Mouse (Mus musculus) forebrain, postnatal 0 days (tissue): ENCODE measurements around the gene Dnajc27. TPM values are rescaled to one million over a fixed set of nuclear protein-coding genes. Genes with fewer than 3 reads are reported as not detected.

Source experiments
- ATAC-seq: fragments of 200-750 bp; cut with Nextera tagmentation; 2 replicates; pipeline ENCODE4 v1.8.0; 2017; ENCODE audit warnings: mild to moderate bottlenecking, moderate library complexity
- DNase-seq: peaks from one replicate; pipeline ENCODE4 v3.0.0-alpha.2; 2015
- H3K27ac ChIP-seq: fragments of 300-500 bp; sonication (generic); 2 replicates; pipeline ENCODE4 v1.5.1; 2014; ENCODE audit warnings: low read depth, mild to moderate bottlenecking, antibody characterized with exemption, low read length, moderate library complexity, mixed read lengths
- H3K27me3 ChIP-seq: fragments of 300-500 bp; sonication (generic); 2 replicates; pipeline ENCODE4 v1.6.1; 2014; ENCODE audit warnings: mild to moderate bottlenecking, low read length, mixed read lengths; ENCODE audit not compliant: insufficient read depth
- H3K36me3 ChIP-seq: fragments of 300-500 bp; sonication (generic); 2 replicates; pipeline ENCODE4 v1.6.1; 2014; ENCODE audit warnings: mild to moderate bottlenecking, moderate library complexity; ENCODE audit not compliant: insufficient read depth
- H3K4me1 ChIP-seq: fragments of 300-500 bp; sonication (generic); 2 replicates; pipeline ENCODE4 v1.6.1; 2014; ENCODE audit warnings: antibody characterized with exemption; ENCODE audit not compliant: insufficient read depth
- H3K4me2 ChIP-seq: fragments of 300-500 bp; sonication (generic); 2 replicates; pipeline ENCODE4 v1.6.1; 2014; ENCODE audit warnings: low read depth, mild to moderate bottlenecking, moderate library complexity
- H3K4me3 ChIP-seq: fragments of 300-500 bp; sonication (generic); 2 replicates; pipeline ENCODE4 v1.5.1; 2014; ENCODE audit warnings: low read depth, low read length, mixed read lengths
- H3K9ac ChIP-seq: fragments of 300-500 bp; sonication (generic); 2 replicates; pipeline ENCODE4 v1.6.1; 2014; ENCODE audit warnings: mild to moderate bottlenecking
- H3K9me3 ChIP-seq: fragments of 300-500 bp; sonication (generic); 2 replicates; pipeline ENCODE4 v1.6.1; 2016; ENCODE audit warnings: low read length
- CTCF ChIP-seq: sonication (generic); IDR thresholded peaks from 2 replicates; pipeline ENCODE4 v1.5.1; 2016; ENCODE audit warnings: antibody characterized with exemption, control low read depth, low read depth
- WGBS: fragments of 180-500 bp; shearing (Covaris S2); extraction: QIAGEN DNeasy Blood & Tissue Kit; methylation state at CpG from one replicate; pipeline ENCODE4 v1.1.7; 2014; 5-methylcytosine and 5-hydroxymethylcytosine counted together
- polyA plus RNA-seq: library from polyadenylated mRNA; unstranded; fragments of >200 nt; fragmentation: Nextera tagmentation; extraction: Ambion mirVana; gene quantifications from 2 replicates; pipeline ENCODE4 v1.2.1, GENCODE M21; 2015
- total RNA-seq: library from RNA; depleted of rRNA; stranded (reverse); fragments of >200 nt; gene quantifications from 2 replicates; pipeline ENCODE4 v1.2.3, GENCODE M21; 2014

Dnajc27 gene
- total and polyA plus RNA-seq, 2 experiments from 2014 or later = 19.2 to 37.4 TPM

- Histone ChIP-seq H3K36me3 (no peaks in the 10 kb centered on the region), H3K27me3 (no peaks in the 10 kb centered on the region), H3K4me3 (no peak overlapping the region), H3K4me2 (no peak overlapping the region), H3K9ac (no peak overlapping the region), H3K4me1 (no peaks in the 10 kb centered on the region), H3K9me3 (no peaks in the 10 kb centered on the region), H3K27ac (no peak overlapping the region)
- DNase-seq = no peak
- TF ChIP-seq CTCF = no peak
- ATAC-seq = no peak
- WGBS = 99% methylated on average over 2 of the region's 2 CpGs
These were observed 16.9 kb upstream of the Dnajc27 start for GRCm38 (mm10) chr12:4065498-4065897.

GRCm38 (mm10) chr12:4065944-4066343 lies 16.4 kb upstream of the Dnajc27 start:
- no peak for TF ChIP-seq CTCF
- Histone ChIP-seq H3K4me3 (no peak overlapping the region), H3K36me3 (no peaks in the 10 kb centered on the region), H3K4me2 (no peak overlapping the region), H3K27me3 (no peaks in the 10 kb centered on the region), H3K4me1 (no peaks in the 10 kb centered on the region), H3K9ac (no peak overlapping the region), H3K9me3 (no peaks in the 10 kb centered on the region), H3K27ac (no peak overlapping the region)
- 81% methylated on average over 8 of the region's 8 CpGs for WGBS
- ATAC-seq (no peak), DNase-seq (no peak)

- no peak overlapping the region for H3K27ac ChIP-seq
These were observed 15.5 kb upstream of the Dnajc27 start for GRCm38 (mm10) chr12:4066681-4067459.

GRCm38 (mm10) chr12:4068551-4068950 lies 13.8 kb upstream of the Dnajc27 start:
- Histone ChIP-seq H3K4me2 (no peak overlapping the region), H3K36me3 (no peaks in the 10 kb centered on the region), H3K9me3 (no peaks in the 10 kb centered on the region), H3K27me3 (no peaks in the 10 kb centered on the region), H3K9ac (no peak overlapping the region), H3K27ac (no peak overlapping the region), H3K4me3 (no peak overlapping the region), H3K4me1 (no peaks in the 10 kb centered on the region; the same call in 1 of the 2 replicates)
- TF ChIP-seq CTCF = no peak
- no peak for ATAC-seq
- 87% methylated on average over 4 of the region's 4 CpGs for WGBS
- no peak for DNase-seq

More at GRCm38 (mm10) chr12:4066681-4067459, 15.5 kb upstream of the Dnajc27 start:
- no peak overlapping the region for H3K4me2 ChIP-seq
- no peaks in the 10 kb centered on the region for H3K9me3 ChIP-seq
- ATAC-seq (no peak), DNase-seq (no peak)
- no peak for TF ChIP-seq CTCF
- no peaks in the 10 kb centered on the region for H3K36me3 ChIP-seq
- H3K4me3 ChIP-seq = no peak overlapping the region
- no peak overlapping the region for H3K9ac ChIP-seq
- H3K27me3 ChIP-seq = no peaks in the 10 kb centered on the region
- no peaks in the 10 kb centered on the region; the same call in 1 of the 2 replicates for H3K4me1 ChIP-seq
- 76% methylated on average over 6 of the region's 6 CpGs for WGBS

- no peak for TF ChIP-seq CTCF
- Histone ChIP-seq H3K36me3 (no peaks in the 10 kb centered on the region), H3K4me2 (no peak overlapping the region), H3K4me3 (no peak overlapping the region), H3K27ac (no peak overlapping the region), H3K9ac (no peak overlapping the region), H3K27me3 (no peaks in the 10 kb centered on the region), H3K4me1 (no peaks in the 10 kb centered on the region; the same call in 1 of the 2 replicates), H3K9me3 (no peaks in the 10 kb centered on the region)
- WGBS = 76% methylated on average over 9 of the region's 9 CpGs
- no peak for DNase-seq
- no peak for ATAC-seq
These were observed 10.7 kb upstream of the Dnajc27 start for GRCm38 (mm10) chr12:4071671-4072070.

GRCm38 (mm10) chr12:4075407-4075806 lies 7.0 kb upstream of the Dnajc27 start:
- no peaks in the 10 kb centered on the region for H3K27me3 ChIP-seq
- no peaks in the 10 kb centered on the region for H3K9me3 ChIP-seq
- DNase-seq = no peak
- no peak overlapping the region for H3K9ac ChIP-seq
- no peaks in the 10 kb centered on the region for H3K36me3 ChIP-seq
- TF ChIP-seq CTCF = no peak
- 45% methylated on average over 8 of the region's 8 CpGs for WGBS
- H3K4me3 ChIP-seq = no peak overlapping the region
- ATAC-seq = peak; percentile 67
- no peaks in the 10 kb centered on the region; the same call in 1 of the 2 replicates for H3K4me1 ChIP-seq
- H3K27ac ChIP-seq = no peak overlapping the region
- H3K4me2 ChIP-seq = no peak overlapping the region

GRCm38 (mm10) chr12:4076383-4076782 lies 6.0 kb upstream of the Dnajc27 start:
- no peaks in the 10 kb centered on the region for H3K27me3 ChIP-seq
- H3K27ac ChIP-seq = no peak overlapping the region
- H3K9ac ChIP-seq = no peak overlapping the region
- H3K9me3 ChIP-seq = no peaks in the 10 kb centered on the region
- TF ChIP-seq CTCF = no peak
- no peak for ATAC-seq
- no peaks in the 10 kb centered on the region for H3K36me3 ChIP-seq
- no peaks in the 10 kb centered on the region; the same call in 1 of the 2 replicates for H3K4me1 ChIP-seq
- no peak overlapping the region for H3K4me3 ChIP-seq
- no peak overlapping the region for H3K4me2 ChIP-seq
- DNase-seq = no peak
